Mouse (Mus musculus): ENCODE measurements around the gene Gak. TPM values are rescaled to one million over a fixed set of nuclear protein-coding genes. Genes with fewer than 3 reads are reported as not detected.

Gak gene
- polyA plus RNA-seq, 1 experiment from 2014 or later, result 61.2 TPM

GRCm38 (mm10) chr5:108651136-108651720 is 21.7 kb upstream of the Gak start:
- no peak for ATAC-seq
- H3K9me3 ChIP-seq (ENCODE audit: control insufficient read depth), result no peaks in the 10 kb centered on the region
- WGBS, result 83% methylated on average over 5 of the region's 5 CpGs
- H3K4me3 ChIP-seq (ENCODE audit: low read depth, low read length), result no peak overlapping the region
- no peak overlapping the region for H3K4me2 ChIP-seq (replicated peaks; ENCODE audit: low read depth)
- H3K36me3 ChIP-seq (ENCODE audit: control insufficient read depth, insufficient read depth), result peaks cover 94% of the 10 kb centered on the region
- H3K27me3 ChIP-seq (replicated peaks; ENCODE audit: control insufficient read depth, insufficient read depth, low read length), result no peaks in the 10 kb centered on the region
- H3K9ac ChIP-seq (ENCODE audit: low read depth, low read length), result no peak overlapping the region
- no peak overlapping the region; the same call in 1 of the 2 replicates for H3K27ac ChIP-seq (ENCODE audit: low read depth, low read length)
- no peak for TF ChIP-seq CTCF (IDR thresholded peaks at IDR 0.05; ENCODE audit: low read depth)
- 0 out of 2 replicates have a peak, but pooled peaks cover 3% of the 10 kb centered on the region for H3K4me1 ChIP-seq (replicated peaks; ENCODE audit: control insufficient read depth, insufficient read depth, low read length)

- Histone ChIP-seq H3K27ac (ENCODE audit: low read depth, low read length) (no peak overlapping the region), H3K4me3 (ENCODE audit: low read depth, low read length) (no peak overlapping the region), H3K4me2 (replicated peaks; ENCODE audit: low read depth) (no peak overlapping the region), H3K36me3 (ENCODE audit: control insufficient read depth, insufficient read depth) (peaks cover 91% of the 10 kb centered on the region), H3K4me1 (replicated peaks; ENCODE audit: control insufficient read depth, insufficient read depth, low read length) (0 out of 2 replicates have a peak, but pooled peaks cover 3% of the 10 kb centered on the region), H3K27me3 (replicated peaks; ENCODE audit: control insufficient read depth, insufficient read depth, low read length) (no peaks in the 10 kb centered on the region), H3K9me3 (ENCODE audit: control insufficient read depth) (no peaks in the 10 kb centered on the region), H3K9ac (ENCODE audit: low read depth, low read length) (no peak overlapping the region)
- TF ChIP-seq CTCF (IDR thresholded peaks at IDR 0.05; ENCODE audit: low read depth), result no peak
- WGBS, result 93% methylated on average over 7 of the region's 7 CpGs
- ATAC-seq, result no peak
Measured at GRCm38 (mm10) chr5:108650341-108650740, 20.8 kb upstream of the Gak start.

GRCm38 (mm10) chr5:108648937-108649576 is 19.5 kb upstream of the Gak start:
- H3K36me3 ChIP-seq (ENCODE audit: control insufficient read depth, insufficient read depth), result peaks cover 86% of the 10 kb centered on the region
- WGBS, result 84% methylated on average over 11 of the region's 11 CpGs
- no peak for ATAC-seq

GRCm38 (mm10) chr5:108647820-108648465 is 18.4 kb upstream of the Gak start:
- no peaks in the 10 kb centered on the region for H3K9me3 ChIP-seq (ENCODE audit: control insufficient read depth)
- H3K4me2 ChIP-seq (replicated peaks; ENCODE audit: low read depth), result no peak overlapping the region
- no peak overlapping the region for H3K27ac ChIP-seq (ENCODE audit: low read depth, low read length)
- peaks cover 78% of the 10 kb centered on the region for H3K36me3 ChIP-seq (ENCODE audit: control insufficient read depth, insufficient read depth)
- no peak for ATAC-seq
- TF ChIP-seq CTCF (IDR thresholded peaks at IDR 0.05; ENCODE audit: low read depth), result no peak
- no peak overlapping the region for H3K4me3 ChIP-seq (ENCODE audit: low read depth, low read length)
- WGBS, result 93% methylated on average over 2 of the region's 2 CpGs
- H3K27me3 ChIP-seq (replicated peaks; ENCODE audit: control insufficient read depth, insufficient read depth, low read length), result no peaks in the 10 kb centered on the region
- H3K4me1 ChIP-seq (replicated peaks; ENCODE audit: control insufficient read depth, insufficient read depth, low read length), result no peaks in the 10 kb centered on the region
- no peak overlapping the region for H3K9ac ChIP-seq (ENCODE audit: low read depth, low read length)

More at GRCm38 (mm10) chr5:108648937-108649576, 19.5 kb upstream of the Gak start:
- Histone ChIP-seq H3K9me3 (ENCODE audit: control insufficient read depth) (no peaks in the 10 kb centered on the region), H3K9ac (ENCODE audit: low read depth, low read length) (no peak overlapping the region), H3K27ac (ENCODE audit: low read depth, low read length) (no peak overlapping the region), H3K4me1 (replicated peaks; ENCODE audit: control insufficient read depth, insufficient read depth, low read length) (0 out of 2 replicates have a peak, but pooled peaks cover 3% of the 10 kb centered on the region), H3K4me3 (ENCODE audit: low read depth, low read length) (no peak overlapping the region), H3K27me3 (replicated peaks; ENCODE audit: control insufficient read depth, insufficient read depth, low read length) (no peaks in the 10 kb centered on the region), H3K4me2 (replicated peaks; ENCODE audit: low read depth) (no peak overlapping the region)
- no peak for TF ChIP-seq CTCF (IDR thresholded peaks at IDR 0.05; ENCODE audit: low read depth)

- Histone ChIP-seq H3K36me3 (ENCODE audit: control insufficient read depth, insufficient read depth) (peaks cover 78% of the 10 kb centered on the region), H3K9me3 (ENCODE audit: control insufficient read depth) (no peaks in the 10 kb centered on the region), H3K4me2 (replicated peaks; ENCODE audit: low read depth) (no peak overlapping the region), H3K9ac (ENCODE audit: low read depth, low read length) (no peak overlapping the region), H3K4me1 (replicated peaks; ENCODE audit: control insufficient read depth, insufficient read depth, low read length) (no peaks in the 10 kb centered on the region), H3K27ac (ENCODE audit: low read depth, low read length) (no peak overlapping the region), H3K27me3 (replicated peaks; ENCODE audit: control insufficient read depth, insufficient read depth, low read length) (no peaks in the 10 kb centered on the region), H3K4me3 (ENCODE audit: low read depth, low read length) (no peak overlapping the region)
- ATAC-seq, result no peak
- no peak for TF ChIP-seq CTCF (IDR thresholded peaks at IDR 0.05; ENCODE audit: low read depth)
- WGBS, result 91% methylated on average over 2 of the region's 2 CpGs
Measured at GRCm38 (mm10) chr5:108647311-108647710, 17.8 kb upstream of the Gak start.

- Histone ChIP-seq H3K36me3 (ENCODE audit: control insufficient read depth, insufficient read depth) (peaks cover 70% of the 10 kb centered on the region), H3K27ac (ENCODE audit: low read depth, low read length) (no peak overlapping the region), H3K4me3 (ENCODE audit: low read depth, low read length) (no peak overlapping the region), H3K9me3 (ENCODE audit: control insufficient read depth) (no peaks in the 10 kb centered on the region), H3K4me1 (replicated peaks; ENCODE audit: control insufficient read depth, insufficient read depth, low read length) (no peaks in the 10 kb centered on the region), H3K9ac (ENCODE audit: low read depth, low read length) (no peak overlapping the region), H3K27me3 (replicated peaks; ENCODE audit: control insufficient read depth, insufficient read depth, low read length) (no peaks in the 10 kb centered on the region), H3K4me2 (replicated peaks; ENCODE audit: low read depth) (no peak overlapping the region)
- 84% methylated on average over 3 of the region's 3 CpGs for WGBS
- TF ChIP-seq CTCF (IDR thresholded peaks at IDR 0.05; ENCODE audit: low read depth), result no peak
- no peak for ATAC-seq
Measured at GRCm38 (mm10) chr5:108646343-108646660, 16.7 kb upstream of the Gak start.
